Mouse (Mus musculus) testis, adult 2 months (tissue): ENCODE data around the gene Kcnf1.

Experiments used
- CTCF ChIP-seq: fragments of 200-500 bp; IDR thresholded peaks from 2 replicates; pipeline ENCODE4 v1.5.1; 2012; ENCODE audit warnings: low read depth, mild to moderate bottlenecking, inconsistent platforms, low read length, moderate library complexity; ENCODE audit not compliant: control insufficient read depth, insufficient read depth, insufficient replicate concordance
- POLR2A ChIP-seq: fragments of 200-500 bp; IDR thresholded peaks from 2 replicates; pipeline ENCODE4 v1.6.1; 2012; ENCODE audit warnings: low read depth, mild to moderate bottlenecking, inconsistent platforms, low read length, moderate library complexity; ENCODE audit not compliant: control insufficient read depth

GRCm38 (mm10) chr12:17159549-17159948, 17.1 kb downstream of the Kcnf1 start:
- TF ChIP-seq POLR2A (no peak), CTCF (no peak)
